Mouse (Mus musculus) lung, adult 2 months (tissue): ENCODE data around the gene Slc25a33.

ENCODE experiments used
- CTCF ChIP-seq: fragments of 200-500 bp; IDR thresholded peaks from 2 replicates; pipeline ENCODE4 v1.5.1; 2011; ENCODE audit warnings: mild to moderate bottlenecking, low read length, control low read depth; ENCODE audit not compliant: insufficient read depth
- POLR2A ChIP-seq: fragments of 200-500 bp; IDR thresholded peaks from 2 replicates; pipeline ENCODE4 v1.6.1; 2011; ENCODE audit warnings: low read depth, mild to moderate bottlenecking, control low read depth, low read length, borderline replicate concordance; ENCODE audit errors: extremely low read depth

DNA sequence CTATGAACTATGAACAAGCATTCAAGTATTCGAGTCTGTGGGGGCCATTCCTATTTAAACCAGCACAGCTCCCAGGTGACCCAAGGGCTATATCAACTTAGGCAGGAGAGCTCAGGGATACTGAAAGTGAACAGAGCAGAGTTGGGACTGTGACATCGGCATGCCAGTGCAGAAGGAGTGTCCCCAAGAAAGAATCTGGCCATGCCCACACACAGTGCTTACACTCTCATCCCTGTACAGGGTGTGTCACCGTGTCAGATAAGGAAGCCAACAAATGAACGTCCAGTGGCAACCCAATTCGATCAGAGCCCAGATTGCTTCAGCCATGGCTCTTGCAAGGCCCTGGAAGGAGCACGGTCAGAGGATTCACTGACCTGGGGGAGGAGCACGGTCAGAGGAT is 68.8 kb downstream of the Slc25a33 start:
- TF ChIP-seq CTCF = no peak
- no peak for TF ChIP-seq POLR2A
